Mouse (Mus musculus): ENCODE results near the gene Car5a.

- no peak for TF ChIP-seq POLR2A (IDR thresholded peaks at IDR 0.05; ENCODE audit: extremely low read depth, insufficient read depth, low read length)
- TF ChIP-seq CTCF (IDR thresholded peaks at IDR 0.05; ENCODE audit: low read depth, low read length): no peak
Measured at GRCm38 (mm10) chr8:121987892-121988291, 43.2 kb upstream of the Car5a start.

Data from liver, adult 2 months (tissue).